Mouse (Mus musculus) kidney, postnatal 0 days (tissue): Measurements from ENCODE around the gene Agbl5. TPM values are rescaled to one million over a fixed set of nuclear protein-coding genes. Genes with fewer than 3 reads are reported as not detected.

Source experiments
- ATAC-seq: fragments of 200-750 bp; cut with Nextera tagmentation; replicated peaks from 2 replicates; pipeline ENCODE4 v1.8.0; 2017; ENCODE audit warnings: low read depth, moderate number of reproducible peaks, moderate TSS enrichment, moderate library complexity; ENCODE audit not compliant: low FRiP score
- DNase-seq: peaks from one replicate; pipeline ENCODE4 v3.0.0-alpha.2; 2016; ENCODE audit warnings: low spot score
- H3K27ac ChIP-seq: fragments of 300-500 bp; sonication (generic); 2 replicates; pipeline ENCODE4 v1.5.1; 2014; ENCODE audit warnings: mild to moderate bottlenecking
- H3K27me3 ChIP-seq: fragments of 300-500 bp; sonication (generic); 2 replicates; pipeline ENCODE4 v1.6.1; 2014; ENCODE audit warnings: low read length, mixed read lengths; ENCODE audit not compliant: insufficient read depth
- H3K36me3 ChIP-seq: fragments of 300-500 bp; sonication (generic); 2 replicates; pipeline ENCODE4 v1.6.1; 2014; ENCODE audit warnings: low read length, mixed read lengths; ENCODE audit not compliant: insufficient read depth
- H3K4me1 ChIP-seq: fragments of 300-500 bp; sonication (generic); replicated peaks from 2 replicates; pipeline ENCODE4 v1.6.1; 2014; ENCODE audit warnings: antibody characterized with exemption, low read length, mixed read lengths; ENCODE audit not compliant: insufficient read depth
- H3K4me2 ChIP-seq: fragments of 300-500 bp; sonication (generic); 2 replicates; pipeline ENCODE4 v1.6.1; 2014; ENCODE audit warnings: mild to moderate bottlenecking, low read length, moderate library complexity, mixed read lengths
- H3K4me3 ChIP-seq: fragments of 300-500 bp; sonication (generic); replicated peaks from 2 replicates; pipeline ENCODE4 v1.5.1; 2014; ENCODE audit warnings: low read depth, low read length
- H3K9ac ChIP-seq: fragments of 300-500 bp; sonication (generic); 2 replicates; pipeline ENCODE4 v1.6.1; 2014; ENCODE audit warnings: low read depth, low read length
- H3K9me3 ChIP-seq: fragments of 300-500 bp; sonication (generic); replicated peaks from 2 replicates; pipeline ENCODE4 v1.6.1; 2016; ENCODE audit warnings: low read length, inconsistent platforms, mixed read lengths
- CTCF ChIP-seq: IDR thresholded peaks from 2 replicates; pipeline ENCODE4 v1.5.1; 2016; ENCODE audit warnings: antibody characterized with exemption, low read depth, mild to moderate bottlenecking, moderate library complexity
- WGBS: fragments of 180-500 bp; shearing (Covaris S2); extraction: QIAGEN DNeasy Blood & Tissue Kit; methylation state at CpG from one replicate; pipeline ENCODE4 v1.1.7; 2014; 5-methylcytosine and 5-hydroxymethylcytosine counted together
- polyA plus RNA-seq: library from polyadenylated mRNA; unstranded; fragments of >200 nt; fragmentation: Nextera tagmentation; extraction: Ambion mirVana; gene quantifications from 2 replicates; pipeline ENCODE4 v1.2.1, GENCODE M21; 2015

Gene Agbl5
- polyA plus RNA-seq, 1 experiment from 2014 or later: 17.5 TPM

GRCm38 (mm10) chr5:30855674-30856073 is 32.8 kb upstream of the Agbl5 start:
- DNase-seq (no peak), ATAC-seq (no peak)
- H3K4me3 ChIP-seq: no peak overlapping the region
- H3K4me2 ChIP-seq: no peak overlapping the region
- peak; percentile 47; the same call in 1 of the 2 replicates for TF ChIP-seq CTCF
- no peaks in the 10 kb centered on the region for H3K36me3 ChIP-seq
- H3K27ac ChIP-seq: no peak overlapping the region
- no peaks in the 10 kb centered on the region for H3K9me3 ChIP-seq
- H3K9ac ChIP-seq: no peak overlapping the region
- WGBS: 56% methylated on average over 3 of the region's 3 CpGs
- peaks cover 7% of the 10 kb centered on the region for H3K4me1 ChIP-seq
- no peaks in the 10 kb centered on the region for H3K27me3 ChIP-seq

- peak; percentile 56; the same call in 1 of the 2 replicates for TF ChIP-seq CTCF
- Histone ChIP-seq H3K27ac (no peak overlapping the region), H3K4me2 (no peak overlapping the region)
These were observed 32.4 kb upstream of the Agbl5 start for GRCm38 (mm10) chr5:30856124-30856523.

GRCm38 (mm10) chr5:30863852-30864251 is 24.6 kb upstream of the Agbl5 start:
- Histone ChIP-seq H3K9ac (no peak overlapping the region), H3K4me2 (no peak overlapping the region), H3K36me3 (no peaks in the 10 kb centered on the region), H3K27me3 (no peaks in the 10 kb centered on the region), H3K27ac (no peak overlapping the region), H3K4me1 (no peaks in the 10 kb centered on the region), H3K4me3 (no peak overlapping the region), H3K9me3 (no peaks in the 10 kb centered on the region)
- 65% methylated on average over 4 of the region's 4 CpGs for whole genome bisulfite sequencing
- DNase-seq (peak; percentile 61), ATAC-seq (peak; percentile 50; the same call in 1 of the 2 replicates)
- TF ChIP-seq CTCF: peak; percentile 50; the same call in 1 of the 2 replicates

More at GRCm38 (mm10) chr5:30856124-30856523, 32.4 kb upstream of the Agbl5 start:
- H3K36me3 ChIP-seq: no peaks in the 10 kb centered on the region
- ATAC-seq: no peak
- H3K4me1 ChIP-seq: peaks cover 3% of the 10 kb centered on the region
- no peak overlapping the region for H3K4me3 ChIP-seq
- H3K9me3 ChIP-seq: no peaks in the 10 kb centered on the region
- no peaks in the 10 kb centered on the region for H3K27me3 ChIP-seq
- H3K9ac ChIP-seq: no peak overlapping the region
- WGBS: 79% methylated on average over 2 of the region's 2 CpGs
- no peak for DNase-seq

- Histone ChIP-seq H3K4me3 (no peak overlapping the region), H3K9ac (no peak overlapping the region), H3K9me3 (no peaks in the 10 kb centered on the region), H3K4me1 (no peaks in the 10 kb centered on the region), H3K4me2 (no peak overlapping the region), H3K27ac (no peak overlapping the region), H3K27me3 (no peaks in the 10 kb centered on the region), H3K36me3 (no peaks in the 10 kb centered on the region)
- WGBS: 52% methylated on average over 15 of the region's 15 CpGs
- no peak for DNase-seq
- no peak for TF ChIP-seq CTCF
- ATAC-seq: peak; percentile 9; the same call in 1 of the 2 replicates
These were observed 24.2 kb upstream of the Agbl5 start for GRCm38 (mm10) chr5:30864322-30864721.

- no peak for DNase-seq
- Histone ChIP-seq H3K27ac (no peak overlapping the region), H3K9ac (no peak overlapping the region), H3K4me1 (peaks cover 6% of the 10 kb centered on the region), H3K36me3 (peaks cover 6% of the 10 kb centered on the region; the same call in 1 of the 2 replicates), H3K27me3 (no peaks in the 10 kb centered on the region), H3K4me2 (no peak overlapping the region), H3K9me3 (no peaks in the 10 kb centered on the region), H3K4me3 (no peak overlapping the region)
- no peak for TF ChIP-seq CTCF
- 82% methylated on average over 3 of the region's 3 CpGs for WGBS
- ATAC-seq: no peak
These were observed 21.6 kb upstream of the Agbl5 start for GRCm38 (mm10) chr5:30866871-30867270.

- Histone ChIP-seq H3K27ac (no peak within 1 kb of the TSS), H3K4me3 (no peak within 1 kb of the TSS; the same call in 1 of the 2 replicates), H3K36me3 (peaks cover 14% of the 10 kb centered on the region), H3K9ac (no peak within 1 kb of the TSS), H3K4me2 (peak within 1 kb of the TSS; percentile 64; the same call in 1 of the 2 replicates), H3K4me1 (peaks cover 6% of the 10 kb centered on the region), H3K27me3 (no peaks in the 10 kb centered on the region), H3K9me3 (no peaks in the 10 kb centered on the region)
- ATAC-seq: no peak
- DNase-seq: no peak
- TF ChIP-seq CTCF: no peak
- 98% methylated on average over 3 of the region's 3 CpGs for WGBS
These were observed 20.8 kb upstream of the Agbl5 start, which contains the start of gene Tmem214 for GRCm38 (mm10) chr5:30867712-30868111. TSS of gene Tmem214 (plus strand) at chr5:30868012.

- peak; percentile 41 for DNase-seq
- no peak for ATAC-seq
These were observed 19.5 kb upstream of the Agbl5 start for GRCm38 (mm10) chr5:30868981-30869380.

More at GRCm38 (mm10) chr5:30868981-30869380, 19.5 kb upstream of the Agbl5 start:
- H3K27me3 ChIP-seq: no peaks in the 10 kb centered on the region
- peak overlapping the region; percentile 68; the same call in 1 of the 2 replicates for H3K27ac ChIP-seq
- peak overlapping the region; percentile 92; the same call in 1 of the 2 replicates for H3K9ac ChIP-seq
- 9% methylated on average over 9 of the region's 9 CpGs for WGBS
- no peak for TF ChIP-seq CTCF
- H3K4me3 ChIP-seq: peak overlapping the region; percentile 98
- H3K4me2 ChIP-seq: peak overlapping the region; percentile 64
- no peaks in the 10 kb centered on the region for H3K9me3 ChIP-seq
- peaks cover 6% of the 10 kb centered on the region for H3K4me1 ChIP-seq
- peaks cover 26% of the 10 kb centered on the region for H3K36me3 ChIP-seq
